Mouse (Mus musculus): Measurements from ENCODE around the gene Ndufs1.

DNA sequence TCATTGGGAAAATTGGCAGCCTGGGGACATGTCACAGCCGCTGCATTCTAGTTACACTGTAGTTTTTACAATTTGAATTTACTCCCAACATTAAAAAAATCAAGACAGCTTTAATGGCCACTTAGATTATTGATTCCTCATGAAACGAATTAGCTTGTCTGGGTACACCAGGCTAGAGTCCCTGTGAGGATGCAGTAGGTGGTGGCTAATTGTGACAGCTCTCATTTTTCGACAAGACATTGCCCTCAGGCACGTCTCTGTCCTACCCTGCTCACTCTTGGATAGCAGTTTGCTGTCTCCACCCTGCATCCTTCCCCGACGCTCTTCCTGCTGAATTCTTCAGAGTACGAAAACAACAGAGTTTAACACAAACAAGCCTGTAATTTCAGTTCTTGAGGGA, 38.0 kb upstream of the Ndufs1 start:
- TF ChIP-seq POLR2A (IDR thresholded peaks at IDR 0.05; ENCODE audit: extremely low read depth, insufficient read depth, low read length): no peak
- TF ChIP-seq CTCF (IDR thresholded peaks at IDR 0.05; ENCODE audit: extremely low read depth, insufficient read depth, low read length): no peak
